Mouse (Mus musculus) lung, adult 2 months (tissue): ENCODE measurements around the gene Arhgap5.

Experiments
- CTCF ChIP-seq: fragments of 200-500 bp; IDR thresholded peaks from 2 replicates; pipeline ENCODE4 v1.5.1; 2011; ENCODE audit warnings: mild to moderate bottlenecking, low read length, control low read depth; ENCODE audit not compliant: insufficient read depth
- POLR2A ChIP-seq: fragments of 200-500 bp; IDR thresholded peaks from 2 replicates; pipeline ENCODE4 v1.6.1; 2011; ENCODE audit warnings: low read depth, mild to moderate bottlenecking, control low read depth, low read length, borderline replicate concordance; ENCODE audit errors: extremely low read depth

GRCm38 (mm10) chr12:52502161-52502560 is 1.6 kb upstream of the Arhgap5 start:
- TF ChIP-seq CTCF (no peak), POLR2A (no peak)
